Mouse (Mus musculus) ES-Bruce4 (cell line): ENCODE measurements around the gene Hs2st1.

Source experiments
- CTCF ChIP-seq: IDR thresholded peaks from one replicate; pipeline ENCODE4 v1.8.1; 2011; ENCODE audit warnings: low read depth, low read length
- EP300 ChIP-seq: IDR thresholded peaks from 2 replicates; pipeline ENCODE4 v1.6.1; 2011; ENCODE audit warnings: low read depth, low read length; ENCODE audit not compliant: insufficient read depth
- POLR2A ChIP-seq: IDR thresholded peaks from one replicate; pipeline ENCODE4 v1.8.1; 2011; ENCODE audit warnings: low read length; ENCODE audit not compliant: insufficient read depth

- TF ChIP-seq CTCF, result no peak
- no peak for TF ChIP-seq POLR2A
- TF ChIP-seq EP300, result peak; percentile 61
Measured at GRCm38 (mm10) chr3:144413821-144414220, 156.2 kb downstream of the Hs2st1 start.
